Mouse (Mus musculus): ENCODE measurements at regions not wholly inside any gene's neighbourhood (a gene's known extent, or its start where the extent isn't known, plus 50 kb on each side); places are given as distances from the start of the nearest gene placed in this dataset.

- peak in 1 of 2 experiments; percentile 2 for DNase-seq (ENCODE audit: low spot score in 2 of 2)
Measured at GRCm38 (mm10) chr9:92045472-92045905, 147.2 kb upstream of the Plscr5 start.

- no peak for DNase-seq (ENCODE audit: low spot score in 2 of 2)
Measured at GRCm38 (mm10) chr9:92044161-92044560, 148.6 kb upstream of the Plscr5 start.

- DNase-seq (ENCODE audit: low spot score in 2 of 2), result peak in 1 of 2 experiments; percentile 1
Measured at GRCm38 (mm10) chr9:92016521-92016920, 176.2 kb upstream of the Plscr5 start.

- no peak for DNase-seq (ENCODE audit: low spot score in 2 of 2)
Measured at GRCm38 (mm10) chr9:92015923-92016322, 176.8 kb upstream of the Plscr5 start.

GRCm38 (mm10) chr9:91988240-91988639 lies 204.5 kb upstream of the Plscr5 start:
- no peak for DNase-seq (ENCODE audit: low spot score in 2 of 2)

- DNase-seq (ENCODE audit: low spot score in 2 of 2), result no peak
Measured at GRCm38 (mm10) chr9:91981955-91982621, 210.6 kb upstream of the Plscr5 start.

GRCm38 (mm10) chr9:91981499-91981898 lies 211.2 kb upstream of the Plscr5 start:
- DNase-seq (ENCODE audit: low spot score in 2 of 2), result no peak

GRCm38 (mm10) chr9:91964051-91964450 lies 228.7 kb upstream of the Plscr5 start:
- DNase-seq (ENCODE audit: low spot score in 2 of 2), result no peak

- no peak for DNase-seq (ENCODE audit: low spot score in 2 of 2)
Measured at GRCm38 (mm10) chr9:91962726-91963125, 230.0 kb upstream of the Plscr5 start.

- no peak for DNase-seq (ENCODE audit: low spot score in 2 of 2)
Measured at GRCm38 (mm10) chr9:91961666-91962065, 231.1 kb upstream of the Plscr5 start.

GRCm38 (mm10) chr9:91960556-91961325 lies 232.0 kb upstream of the Plscr5 start:
- no peak for DNase-seq (ENCODE audit: low spot score in 2 of 2)

- no peak for DNase-seq (ENCODE audit: low spot score in 2 of 2)
Measured at GRCm38 (mm10) chr9:91959592-91959991, 233.1 kb upstream of the Plscr5 start.

- no peak for DNase-seq (ENCODE audit: low spot score in 2 of 2)
Measured at GRCm38 (mm10) chr9:91959076-91959475, 233.7 kb upstream of the Plscr5 start.

- no peak for DNase-seq (ENCODE audit: low spot score in 2 of 2)
Measured at GRCm38 (mm10) chr9:91958421-91958820, 234.3 kb upstream of the Plscr5 start.

GRCm38 (mm10) chr9:91957061-91957460 lies 235.7 kb upstream of the Plscr5 start:
- DNase-seq (ENCODE audit: low spot score in 2 of 2), result no peak

- no peak for DNase-seq (ENCODE audit: low spot score in 2 of 2)
Measured at GRCm38 (mm10) chr9:91948746-91949145, 244.0 kb upstream of the Plscr5 start.

- no peak for DNase-seq (ENCODE audit: low spot score in 2 of 2)
Measured at GRCm38 (mm10) chr9:91942001-91942400, 250.7 kb upstream of the Plscr5 start.

- no peak for DNase-seq (ENCODE audit: low spot score in 2 of 2)
Measured at GRCm38 (mm10) chr9:91938729-91939128, 254.0 kb upstream of the Plscr5 start.

- no peak for DNase-seq (ENCODE audit: low spot score in 2 of 2)
Measured at GRCm38 (mm10) chr9:91904066-91904465, 288.7 kb upstream of the Plscr5 start.

- no peak for DNase-seq (ENCODE audit: low spot score in 2 of 2)
Measured at GRCm38 (mm10) chr9:91900956-91901355, 291.8 kb upstream of the Plscr5 start.

- DNase-seq (ENCODE audit: low spot score in 2 of 2), result no peak
Measured at GRCm38 (mm10) chr9:91876823-91877222, 315.9 kb upstream of the Plscr5 start.

- DNase-seq (ENCODE audit: low spot score in 2 of 2), result no peak
Measured at GRCm38 (mm10) chr9:91831556-91831955, 361.2 kb upstream of the Plscr5 start.
